Mouse (Mus musculus): ENCODE measurements around the gene Cyp2j7.
A peak's percentile ranks its signal among the peaks of the same experiment; 100 is the strongest.
"Not testable (repeated sequence)": the region's sequence is repeated elsewhere in the genome, so short reads cannot be mapped to it uniquely, and the experiment has no call there.

The Cyp2j7 gene

DNA sequence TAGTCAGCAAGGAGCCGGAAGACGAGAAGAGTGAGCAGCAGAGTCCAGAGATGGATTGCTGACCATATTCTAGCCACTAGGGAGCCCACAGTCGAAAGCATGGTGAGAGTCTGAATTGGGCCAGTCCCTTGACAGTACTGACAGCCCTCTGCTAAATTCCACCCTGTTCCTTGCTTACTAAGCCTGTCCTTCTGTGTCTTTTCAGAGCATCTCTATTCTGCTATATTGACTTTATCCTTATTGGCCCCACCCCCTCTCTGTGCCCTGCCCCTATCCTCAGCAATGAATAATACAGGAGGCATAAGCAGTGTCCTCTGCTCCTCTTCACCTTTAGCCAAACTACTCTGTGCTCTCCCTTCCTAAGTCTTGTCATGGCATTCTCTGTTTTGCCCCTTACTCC, at the start of gene Cyp2j7:
Gene Cyp2j7 (minus strand): TSS at position 101 of the 400 bp plus-strand sequence.
- DNase-seq (ENCODE audit: low spot score), result no peak

GRCm38 (mm10) chr4:96276896-96277295, 40.4 kb upstream of the Cyp2j7 start:
- DNase-seq (ENCODE audit: low spot score), result not testable (repeated sequence)

DNA sequence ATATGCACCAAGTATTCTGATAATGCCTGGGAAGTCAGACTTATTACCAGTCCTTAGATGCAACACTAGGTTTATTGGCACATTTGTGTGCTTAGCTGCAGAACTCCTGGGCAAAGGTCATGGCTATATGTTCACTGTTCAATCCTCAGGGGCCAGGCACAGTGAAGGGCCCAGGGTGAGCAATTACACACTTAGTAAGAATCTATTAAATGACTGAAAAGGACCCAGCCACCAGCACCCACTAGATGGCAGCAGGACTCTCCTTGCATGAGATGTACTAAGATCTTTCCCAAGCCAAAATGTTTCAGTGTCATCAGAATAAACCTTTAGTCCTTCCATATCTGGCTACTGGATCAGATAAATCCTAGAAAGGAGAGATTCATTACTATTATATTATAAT, 37.4 kb upstream of the Cyp2j7 start:
- DNase-seq (ENCODE audit: low spot score), result peak; percentile 44

DNA sequence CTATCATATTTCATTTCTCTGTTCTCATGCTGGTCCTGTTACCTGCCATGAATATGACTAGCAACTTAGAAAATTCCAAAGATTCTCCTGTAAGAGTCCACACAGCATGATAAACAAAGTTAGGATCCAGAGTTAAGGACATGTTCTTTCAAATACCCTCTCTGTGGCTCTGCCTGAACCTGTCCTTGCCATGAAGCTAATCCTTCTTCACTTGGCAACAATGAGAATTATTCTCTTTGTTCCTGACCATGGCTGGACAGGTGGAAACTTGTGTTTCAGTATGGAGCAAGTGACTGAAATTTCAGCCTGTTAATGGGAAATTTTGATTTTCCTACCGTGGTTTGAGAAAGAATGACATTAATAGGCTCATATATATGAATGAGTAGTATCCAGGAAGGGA, 39.8 kb downstream of the Cyp2j7 start:
- no peak for DNase-seq (ENCODE audit: low spot score)

- not testable (repeated sequence) for DNase-seq (ENCODE audit: low spot score)
These were observed 47.1 kb downstream of the Cyp2j7 start for GRCm38 (mm10) chr4:96189321-96189720.

GRCm38 (mm10) chr4:96188671-96189070, 47.8 kb downstream of the Cyp2j7 start:
- DNase-seq (ENCODE audit: low spot score), result not testable (repeated sequence)

DNA sequence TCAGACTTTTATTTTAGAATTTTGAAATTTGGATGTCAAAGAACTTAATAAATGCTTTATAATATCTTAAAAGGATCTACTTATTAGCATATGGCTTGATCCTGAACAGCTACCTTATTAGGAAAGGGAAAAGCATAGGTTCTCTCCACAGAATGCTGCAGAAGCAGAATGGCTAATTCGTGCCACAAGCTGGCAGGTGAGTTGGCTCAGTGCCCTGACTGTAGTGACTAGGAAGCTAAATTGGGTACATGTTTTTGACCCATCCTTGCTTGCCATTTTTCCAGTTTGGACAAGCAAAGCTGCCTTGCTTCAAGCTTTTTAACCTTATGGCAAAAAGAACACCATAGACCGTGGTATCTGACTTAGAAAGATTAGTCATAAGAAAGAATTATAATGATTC, 48.3 kb downstream of the Cyp2j7 start:
- not testable (repeated sequence) for DNase-seq (ENCODE audit: low spot score)

- not testable (repeated sequence) for DNase-seq (ENCODE audit: low spot score)
These were observed 51.7 kb downstream of the Cyp2j7 start for GRCm38 (mm10) chr4:96184716-96185115.

DNA sequence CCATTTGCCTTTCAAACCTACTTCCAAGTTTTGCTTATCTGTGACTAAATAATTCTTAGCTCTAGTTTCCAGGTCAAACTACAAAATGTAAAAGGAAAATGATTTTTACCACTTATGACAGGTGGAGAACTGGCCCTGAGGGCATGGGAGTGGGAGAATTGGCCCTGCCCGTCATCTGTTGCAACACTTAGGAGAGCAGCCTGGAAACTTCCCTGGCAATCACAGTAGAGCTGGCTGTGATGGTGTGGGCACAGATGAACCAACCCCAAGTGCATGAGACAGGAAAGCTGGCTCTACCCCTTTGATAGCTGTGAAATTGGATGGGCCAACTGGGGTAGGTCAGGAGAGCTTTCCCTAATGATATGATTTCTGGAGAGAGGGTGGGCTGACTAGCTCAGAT, 73.6 kb downstream of the Cyp2j7 start:
- DNase-seq (ENCODE audit: low spot score), result no peak

GRCm38 (mm10) chr4:96161575-96161974, 74.9 kb downstream of the Cyp2j7 start:
- no peak for DNase-seq (ENCODE audit: low spot score)
